Mouse (Mus musculus): ENCODE measurements around the gene Aurka. TPM values are rescaled to one million over a fixed set of nuclear protein-coding genes. Genes with fewer than 3 reads are reported as not detected.

Gene Aurka
- total RNA-seq, 1 experiment: 104 TPM

DNA sequence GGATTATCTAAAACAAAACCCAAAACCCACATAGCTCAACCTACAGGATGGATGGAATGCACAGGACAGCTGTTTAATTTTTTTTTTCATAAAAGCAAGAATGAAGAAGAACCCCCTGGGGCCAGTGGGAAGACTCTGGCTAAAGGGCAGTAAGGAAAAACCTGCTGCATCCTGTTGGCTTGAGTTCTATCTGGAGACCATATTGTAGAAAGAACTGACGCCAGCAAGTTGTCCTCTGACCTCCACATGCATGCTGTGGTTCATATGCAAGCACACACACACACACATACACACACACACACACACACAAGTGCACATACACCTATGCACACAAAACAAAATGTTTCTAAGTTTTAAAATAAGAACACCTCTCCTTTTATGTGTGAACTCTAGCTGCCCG is 40.4 kb upstream of the Aurka start:
- no peak overlapping the region for H3K27ac ChIP-seq (ENCODE audit: insufficient read depth, low read depth, low read length, poor library complexity, severe bottlenecking)
- no peaks in the 10 kb centered on the region for H3K36me3 ChIP-seq (ENCODE audit: control insufficient read depth, insufficient read depth, low read length, poor library complexity, severe bottlenecking)
- no peak for DNase-seq (ENCODE audit: low read depth, low spot score)
- in situ Hi-C loops (cut with MboI; ENCODE audit: low sequenced_read_pairs in 2 of 2, unreplicated experiment in 2 of 2): no loop called here
- H3K9me3 ChIP-seq (ENCODE audit: control insufficient read depth, insufficient read depth, low read depth, low read length): no peaks in the 10 kb centered on the region
- no peak for TF ChIP-seq MAFK (IDR thresholded peaks at IDR 0.05; ENCODE audit: insufficient read depth, low read depth, low read length)
- TF ChIP-seq HCFC1 (IDR thresholded peaks at IDR 0.05; ENCODE audit: borderline replicate concordance, insufficient read depth, low read length): no peak
- TF ChIP-seq ZNF384 (IDR thresholded peaks at IDR 0.05; ENCODE audit: low read depth, low read length): no peak
- TF ChIP-seq CHD2 (IDR thresholded peaks at IDR 0.05; ENCODE audit: low read depth, low read length): no peak
- TF ChIP-seq ZC3H11A (IDR thresholded peaks at IDR 0.05; ENCODE audit: borderline replicate concordance, low read depth, low read length): no peak
- peaks cover 0 to 6% of the 10 kb centered on the region in 2 experiments; a peak in 1 of 4 replicates for H3K4me1 ChIP-seq (ENCODE audit: control insufficient read depth in 2 of 2, insufficient read depth in 2 of 2, low read length in 2 of 2, poor library complexity in 1 of 2)
- H3K4me3 ChIP-seq (ENCODE audit: insufficient read depth in 1 of 2, low read depth in 1 of 2, low read length in 2 of 2, poor library complexity in 1 of 2, severe bottlenecking in 1 of 2): no peak overlapping the region
- no peak overlapping the region for H3K9ac ChIP-seq (ENCODE audit: insufficient read depth, low read depth, low read length, poor library complexity, severe bottlenecking)

DNA sequence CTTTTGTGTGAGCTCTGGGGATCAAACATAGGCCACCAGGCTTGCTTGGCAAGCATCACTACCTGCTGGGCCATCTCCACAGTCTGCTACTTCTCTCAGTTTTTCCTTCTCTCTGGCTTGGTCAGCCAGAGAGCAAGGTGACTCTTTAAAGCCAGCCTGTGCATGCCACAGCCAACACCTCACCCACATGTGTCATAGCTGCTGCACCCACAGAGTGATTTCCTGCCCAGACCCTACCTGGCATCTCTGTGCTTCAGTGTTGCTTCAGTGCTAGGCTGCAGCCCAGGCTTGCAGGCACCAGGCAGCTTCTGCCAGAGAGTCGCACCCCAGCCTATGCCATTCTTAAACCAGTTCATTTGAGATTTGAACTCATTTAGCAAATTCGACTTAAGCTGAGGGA is 37.2 kb upstream of the Aurka start:
- TF ChIP-seq CHD2 (IDR thresholded peaks at IDR 0.05; ENCODE audit: low read depth, low read length) (no peak), ZC3H11A (IDR thresholded peaks at IDR 0.05; ENCODE audit: borderline replicate concordance, low read depth, low read length) (no peak), HCFC1 (IDR thresholded peaks at IDR 0.05; ENCODE audit: borderline replicate concordance, insufficient read depth, low read length) (no peak)
- in situ Hi-C loops (cut with MboI; ENCODE audit: low sequenced_read_pairs in 2 of 2, unreplicated experiment in 2 of 2): no loop called here
- H3K27ac ChIP-seq (ENCODE audit: insufficient read depth, low read depth, low read length, poor library complexity, severe bottlenecking): no peak overlapping the region

DNA sequence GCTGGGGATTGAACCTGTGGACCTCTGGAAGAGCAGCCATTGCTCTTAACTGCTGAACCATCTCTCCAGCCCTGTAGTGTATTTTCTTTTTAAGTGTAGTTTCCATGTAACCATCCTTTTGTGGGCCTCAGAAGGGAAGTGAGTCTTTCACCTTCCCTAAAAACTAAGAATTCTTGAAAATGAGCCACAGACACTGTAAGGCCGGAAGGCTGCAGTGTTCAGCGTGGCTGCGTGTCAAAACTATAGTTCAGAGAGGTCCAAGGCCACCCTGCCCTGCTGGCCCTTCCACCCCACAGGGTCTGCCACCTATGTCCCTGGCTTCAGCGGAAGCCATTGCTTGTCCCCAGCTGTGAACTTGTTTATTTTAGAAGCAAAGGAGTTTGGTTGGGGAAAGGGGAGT is 35.8 kb upstream of the Aurka start:
- Histone ChIP-seq H3K4me3 (ENCODE audit: insufficient read depth in 1 of 2, low read depth in 1 of 2, low read length in 2 of 2, poor library complexity in 1 of 2, severe bottlenecking in 1 of 2) (no peak overlapping the region), H3K27ac (ENCODE audit: insufficient read depth, low read depth, low read length, poor library complexity, severe bottlenecking) (no peak overlapping the region), H3K9me3 (ENCODE audit: control insufficient read depth, insufficient read depth, low read depth, low read length) (no peaks in the 10 kb centered on the region), H3K9ac (ENCODE audit: insufficient read depth, low read depth, low read length, poor library complexity, severe bottlenecking) (no peak overlapping the region), H3K36me3 (ENCODE audit: control insufficient read depth, insufficient read depth, low read length, poor library complexity, severe bottlenecking) (no peaks in the 10 kb centered on the region), H3K4me1 (ENCODE audit: control insufficient read depth in 2 of 2, insufficient read depth in 2 of 2, low read length in 2 of 2, poor library complexity in 1 of 2) (peaks cover 0 to 9% of the 10 kb centered on the region in 2 experiments; a peak in 2 of 4 replicates)
- no peak for TF ChIP-seq HCFC1 (IDR thresholded peaks at IDR 0.05; ENCODE audit: borderline replicate concordance, insufficient read depth, low read length)
- TF ChIP-seq CHD2 (IDR thresholded peaks at IDR 0.05; ENCODE audit: low read depth, low read length): no peak
- no peak for TF ChIP-seq MAFK (IDR thresholded peaks at IDR 0.05; ENCODE audit: insufficient read depth, low read depth, low read length)
- no peak for TF ChIP-seq ZNF384 (IDR thresholded peaks at IDR 0.05; ENCODE audit: low read depth, low read length)
- TF ChIP-seq ZC3H11A (IDR thresholded peaks at IDR 0.05; ENCODE audit: borderline replicate concordance, low read depth, low read length): no peak
- in situ Hi-C loops (cut with MboI; ENCODE audit: low sequenced_read_pairs in 2 of 2, unreplicated experiment in 2 of 2): no loop called here
- no peak for DNase-seq (ENCODE audit: low read depth, low spot score)

More for the DNA sequence above, 37.2 kb upstream of the Aurka start:
- Histone ChIP-seq H3K9ac (ENCODE audit: insufficient read depth, low read depth, low read length, poor library complexity, severe bottlenecking) (no peak overlapping the region), H3K4me1 (ENCODE audit: control insufficient read depth in 2 of 2, insufficient read depth in 2 of 2, low read length in 2 of 2, poor library complexity in 1 of 2) (peaks cover 0 to 11% of the 10 kb centered on the region in 2 experiments; a peak in 2 of 4 replicates), H3K4me3 (ENCODE audit: insufficient read depth in 1 of 2, low read depth in 1 of 2, low read length in 2 of 2, poor library complexity in 1 of 2, severe bottlenecking in 1 of 2) (no peak overlapping the region), H3K9me3 (ENCODE audit: control insufficient read depth, insufficient read depth, low read depth, low read length) (no peaks in the 10 kb centered on the region), H3K36me3 (ENCODE audit: control insufficient read depth, insufficient read depth, low read length, poor library complexity, severe bottlenecking) (no peaks in the 10 kb centered on the region)
- DNase-seq (ENCODE audit: low read depth, low spot score): no peak

DNA sequence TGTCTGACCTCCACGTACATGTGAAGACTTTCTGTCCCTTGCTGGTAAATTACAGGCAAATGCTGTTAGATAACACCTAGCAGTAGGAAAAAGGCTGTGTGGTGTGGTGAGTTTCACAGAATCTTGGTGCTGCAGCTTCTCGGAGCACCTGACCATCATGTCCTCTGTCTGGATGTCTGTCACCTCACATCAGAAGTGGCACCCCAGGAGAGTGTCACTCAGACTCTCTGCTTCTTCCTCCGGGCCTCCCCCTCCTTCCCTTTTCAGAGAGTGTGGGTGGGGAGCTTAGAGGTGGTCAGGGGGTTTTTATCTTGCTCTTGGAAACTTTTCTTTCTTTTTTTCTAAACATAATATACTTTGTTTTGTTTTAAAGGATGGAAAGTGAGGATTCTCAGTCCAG is 34.7 kb upstream of the Aurka start:
- H3K27ac ChIP-seq (ENCODE audit: insufficient read depth, low read depth, low read length, poor library complexity, severe bottlenecking): no peak overlapping the region
- no peak for TF ChIP-seq ZNF384 (IDR thresholded peaks at IDR 0.05; ENCODE audit: low read depth, low read length)
- no peak for TF ChIP-seq ZC3H11A (IDR thresholded peaks at IDR 0.05; ENCODE audit: borderline replicate concordance, low read depth, low read length)
- TF ChIP-seq HCFC1 (IDR thresholded peaks at IDR 0.05; ENCODE audit: borderline replicate concordance, insufficient read depth, low read length): no peak
- TF ChIP-seq MAFK (IDR thresholded peaks at IDR 0.05; ENCODE audit: insufficient read depth, low read depth, low read length): no peak
- no peak for TF ChIP-seq CHD2 (IDR thresholded peaks at IDR 0.05; ENCODE audit: low read depth, low read length)
- peaks cover 0 to 12% of the 10 kb centered on the region in 2 experiments; a peak in 2 of 4 replicates for H3K4me1 ChIP-seq (ENCODE audit: control insufficient read depth in 2 of 2, insufficient read depth in 2 of 2, low read length in 2 of 2, poor library complexity in 1 of 2)
- H3K36me3 ChIP-seq (ENCODE audit: control insufficient read depth, insufficient read depth, low read length, poor library complexity, severe bottlenecking): no peaks in the 10 kb centered on the region
- in situ Hi-C loops (cut with MboI; ENCODE audit: low sequenced_read_pairs in 2 of 2, unreplicated experiment in 2 of 2): no loop called here
- H3K9ac ChIP-seq (ENCODE audit: insufficient read depth, low read depth, low read length, poor library complexity, severe bottlenecking): no peak overlapping the region
- DNase-seq (ENCODE audit: low read depth, low spot score): no peak
- H3K4me3 ChIP-seq (ENCODE audit: insufficient read depth in 1 of 2, low read depth in 1 of 2, low read length in 2 of 2, poor library complexity in 1 of 2, severe bottlenecking in 1 of 2): no peak overlapping the region
- H3K9me3 ChIP-seq (ENCODE audit: control insufficient read depth, insufficient read depth, low read depth, low read length): no peaks in the 10 kb centered on the region

DNA sequence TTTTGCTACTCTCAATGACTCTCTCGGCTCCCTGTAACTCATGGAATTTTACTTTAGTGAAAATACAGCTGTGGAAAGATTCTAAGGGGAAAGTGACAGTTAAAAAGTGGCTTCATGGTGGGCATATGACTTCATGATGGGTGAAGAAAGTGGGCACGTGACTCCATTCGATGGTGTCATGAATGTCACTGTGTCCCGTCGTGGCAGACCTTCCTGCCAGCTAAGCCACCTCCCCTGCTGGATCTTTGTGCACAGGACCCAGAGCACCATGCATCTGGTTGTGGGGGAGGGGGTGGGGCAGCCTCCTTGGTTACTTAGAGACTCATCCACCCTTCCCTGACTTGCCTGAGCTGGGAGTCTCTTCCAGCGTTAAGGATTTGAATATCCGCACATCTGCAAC is 33.9 kb upstream of the Aurka start:
- H3K4me1 ChIP-seq (ENCODE audit: control insufficient read depth in 2 of 2, insufficient read depth in 2 of 2, low read length in 2 of 2, poor library complexity in 1 of 2): peaks cover 2 to 17% of the 10 kb centered on the region in 2 experiments; a peak in 3 of 4 replicates
- DNase-seq (ENCODE audit: low read depth, low spot score): no peak
- H3K9me3 ChIP-seq (ENCODE audit: control insufficient read depth, insufficient read depth, low read depth, low read length): no peaks in the 10 kb centered on the region
- no peak for TF ChIP-seq ZC3H11A (IDR thresholded peaks at IDR 0.05; ENCODE audit: borderline replicate concordance, low read depth, low read length)
- TF ChIP-seq CHD2 (IDR thresholded peaks at IDR 0.05; ENCODE audit: low read depth, low read length): no peak
- TF ChIP-seq MAFK (IDR thresholded peaks at IDR 0.05; ENCODE audit: insufficient read depth, low read depth, low read length): no peak
- TF ChIP-seq HCFC1 (IDR thresholded peaks at IDR 0.05; ENCODE audit: borderline replicate concordance, insufficient read depth, low read length): no peak
- no peak for TF ChIP-seq ZNF384 (IDR thresholded peaks at IDR 0.05; ENCODE audit: low read depth, low read length)
- H3K4me3 ChIP-seq (ENCODE audit: insufficient read depth in 1 of 2, low read depth in 1 of 2, low read length in 2 of 2, poor library complexity in 1 of 2, severe bottlenecking in 1 of 2): no peak overlapping the region
- no peaks in the 10 kb centered on the region for H3K36me3 ChIP-seq (ENCODE audit: control insufficient read depth, insufficient read depth, low read length, poor library complexity, severe bottlenecking)
- in situ Hi-C loops (cut with MboI; ENCODE audit: low sequenced_read_pairs in 2 of 2, unreplicated experiment in 2 of 2): no loop called here
- H3K9ac ChIP-seq (ENCODE audit: insufficient read depth, low read depth, low read length, poor library complexity, severe bottlenecking): no peak overlapping the region
- no peak overlapping the region for H3K27ac ChIP-seq (ENCODE audit: insufficient read depth, low read depth, low read length, poor library complexity, severe bottlenecking)
